Mouse (Mus musculus) mouse embryonic stem cell (cell line): Measurements from ENCODE around the gene Eftud2.

Experiments
- in situ Hi-C, 2 experiments: fragments of 300-500 bp; cut with MboI; formaldehyde crosslinking; loops; 1 replicate in 1 of 2; 3 replicates in 1 of 2; pipeline ENCODE4 v1.14.3; 2019 to 2020; ENCODE audit warnings: low sequenced_read_pairs in 2 of 2, low pct_unique_long_range_greater_than_20kb in 1 of 2, mixed read lengths in 1 of 2; ENCODE audit not compliant: unreplicated experiment in 1 of 2

Gene Eftud2

GRCm38 (mm10) chr11:102884616-102885219 is 3.9 kb upstream of the Eftud2 start, which contains the start of gene Fam187a:
Fam187a (plus strand) TSS chr11:102885169.
- in situ Hi-C loops = no loop called here

- in situ Hi-C loops = no loop called here
Measured at GRCm38 (mm10) chr11:102881314-102882198, 771 bp upstream of the Eftud2 start.

- in situ Hi-C loops = no loop called here
Measured at GRCm38 (mm10) chr11:102879558-102879957, 1.2 kb downstream of the Eftud2 start.

- in situ Hi-C loops = no loop called here
Measured at GRCm38 (mm10) chr11:102874801-102875334, 5.9 kb downstream of the Eftud2 start.

GRCm38 (mm10) chr11:102864272-102864671 is 16.5 kb downstream of the Eftud2 start:
- in situ Hi-C loops = no loop called here

GRCm38 (mm10) chr11:102859933-102860332 is 20.9 kb downstream of the Eftud2 start:
- in situ Hi-C loops = no loop called here

- in situ Hi-C loops = no loop called here
Measured at GRCm38 (mm10) chr11:102858951-102859350, 21.8 kb downstream of the Eftud2 start.

- in situ Hi-C loops = no loop called here
Measured at GRCm38 (mm10) chr11:102855941-102856340, 24.8 kb downstream of the Eftud2 start.

GRCm38 (mm10) chr11:102853760-102854159 is 27.0 kb downstream of the Eftud2 start:
- in situ Hi-C loops = loop anchor here in 1 of 2 experiments (5.0 kb wide), 1 partner anchor 76 kb away; no protein-coding TSS in a partner anchor

GRCm38 (mm10) chr11:102851883-102852282 is 28.9 kb downstream of the Eftud2 start:
- in situ Hi-C loops = loop anchor here in 1 of 2 experiments (5.0 kb wide), 1 partner anchor 75 kb away; no protein-coding TSS in a partner anchor

- in situ Hi-C loops = loop anchor here in 1 of 2 experiments (5.0 kb wide), 1 partner anchor 69 kb away; no protein-coding TSS in a partner anchor
Measured at GRCm38 (mm10) chr11:102845926-102846325, 34.9 kb downstream of the Eftud2 start.

- in situ Hi-C loops = no loop called here
Measured at GRCm38 (mm10) chr11:102838616-102839150, 42.1 kb downstream of the Eftud2 start.

GRCm38 (mm10) chr11:102838126-102838525 is 42.7 kb downstream of the Eftud2 start:
- in situ Hi-C loops = no loop called here

GRCm38 (mm10) chr11:102837385-102837784 is 43.4 kb downstream of the Eftud2 start:
- in situ Hi-C loops = no loop called here

- in situ Hi-C loops = no loop called here
Measured at GRCm38 (mm10) chr11:102836146-102836545, 44.6 kb downstream of the Eftud2 start.

- in situ Hi-C loops = no loop called here
Measured at GRCm38 (mm10) chr11:102835549-102835948, 45.2 kb downstream of the Eftud2 start, which contains the start of gene Higd1b. Higd1b (plus strand) TSS chr11:102835849.

- in situ Hi-C loops = no loop called here
Measured at GRCm38 (mm10) chr11:102834219-102834618, 46.6 kb downstream of the Eftud2 start.

GRCm38 (mm10) chr11:102832700-102833297 is 48.0 kb downstream of the Eftud2 start:
- in situ Hi-C loops = no loop called here
